Mouse (Mus musculus) kidney, adult 2 months (tissue): ENCODE measurements at regions not wholly inside any gene's neighbourhood (a gene's known extent, or its start where the extent isn't known, plus 50 kb on each side); places are given as distances from the start of the nearest gene placed in this dataset.

Source experiments
- DNase-seq: peaks from one replicate; pipeline ENCODE4 v3.0.0; 2021
- H3K27ac ChIP-seq: fragments of 200-500 bp; 2 replicates; pipeline ENCODE4 v1.5.1; 2012; ENCODE audit warnings: low read depth, low read length, control low read depth, inconsistent platforms; ENCODE audit not compliant: insufficient read depth
- H3K27me3 ChIP-seq: fragments of 200-500 bp; replicated peaks from 2 replicates; pipeline ENCODE4 v1.6.1; 2012; ENCODE audit warnings: mild to moderate bottlenecking, moderate library complexity, low read length, inconsistent platforms; ENCODE audit not compliant: control insufficient read depth, insufficient read depth
- H3K36me3 ChIP-seq: fragments of 200-500 bp; 2 replicates; pipeline ENCODE4 v1.6.1; 2012; ENCODE audit warnings: mild to moderate bottlenecking, moderate library complexity, low read length, inconsistent platforms; ENCODE audit not compliant: control insufficient read depth, insufficient read depth
- H3K4me1 ChIP-seq: fragments of 200-500 bp; 2 replicates; pipeline ENCODE4 v1.6.1; 2011; ENCODE audit warnings: low read length; ENCODE audit not compliant: control insufficient read depth, insufficient read depth
- H3K4me3 ChIP-seq: fragments of 200-500 bp; 2 replicates; pipeline ENCODE4 v1.5.1; 2011; ENCODE audit warnings: mild to moderate bottlenecking, low read depth, low read length, control low read depth; ENCODE audit not compliant: insufficient read depth
- CTCF ChIP-seq: fragments of 200-500 bp; conservative IDR thresholded peaks from 2 replicates; pipeline ENCODE4 v1.5.1; 2011; ENCODE audit warnings: low read depth, mild to moderate bottlenecking, control low read depth, low read length, moderate library complexity, mixed read lengths; ENCODE audit not compliant: insufficient read depth, insufficient read length
- POLR2A ChIP-seq: fragments of 200-500 bp; IDR thresholded peaks from one replicate; pipeline ENCODE4 v1.6.1; 2011; ENCODE audit warnings: low read depth, low read length, control low read depth
- WGBS: fragments of 180-500 bp; shearing (Covaris S2); methylation state at CpG from one replicate; pipeline ENCODE4 v1.1.7; 2018; 5-methylcytosine and 5-hydroxymethylcytosine counted together

- H3K27me3 ChIP-seq: no peaks in the 10 kb centered on the region
- no peaks in the 10 kb centered on the region for H3K36me3 ChIP-seq
- 84% methylated on average over 5 of the region's 5 CpGs for WGBS
- no peak for DNase-seq
- H3K4me1 ChIP-seq: no peaks in the 10 kb centered on the region
- TF ChIP-seq CTCF (no peak), POLR2A (no peak)
- no peak overlapping the region for H3K4me3 ChIP-seq
- no peak overlapping the region for H3K27ac ChIP-seq
Measured at GRCm38 (mm10) chr8:116344590-116345222, 160.1 kb upstream of the Dynlrb2 start.

GRCm38 (mm10) chr8:116343534-116343933, 161.2 kb upstream of the Dynlrb2 start:
- Histone ChIP-seq H3K4me3 (no peak overlapping the region), H3K4me1 (no peaks in the 10 kb centered on the region), H3K27me3 (no peaks in the 10 kb centered on the region), H3K27ac (no peak overlapping the region), H3K36me3 (no peaks in the 10 kb centered on the region)
- no peak for TF ChIP-seq POLR2A
- no peak for TF ChIP-seq CTCF
- DNase-seq: no peak
- WGBS: 76% methylated on average over 5 of the region's 5 CpGs

- H3K27ac ChIP-seq: no peak overlapping the region
- no peaks in the 10 kb centered on the region for H3K27me3 ChIP-seq
- DNase-seq: no peak
- 71% methylated on average over 3 of the region's 3 CpGs for WGBS
- no peak overlapping the region for H3K4me3 ChIP-seq
- no peaks in the 10 kb centered on the region for H3K36me3 ChIP-seq
- H3K4me1 ChIP-seq: no peaks in the 10 kb centered on the region
- TF ChIP-seq CTCF (no peak), POLR2A (no peak)
Measured at GRCm38 (mm10) chr8:116334772-116335171, 170.0 kb upstream of the Dynlrb2 start.

- TF ChIP-seq POLR2A (no peak), CTCF (no peak)
- WGBS: 76% methylated on average over 3 of the region's 3 CpGs
- Histone ChIP-seq H3K27ac (no peak overlapping the region), H3K27me3 (no peaks in the 10 kb centered on the region), H3K4me3 (no peak overlapping the region), H3K36me3 (no peaks in the 10 kb centered on the region), H3K4me1 (no peaks in the 10 kb centered on the region)
- DNase-seq: no peak
Measured at GRCm38 (mm10) chr8:116334101-116334500, 170.7 kb upstream of the Dynlrb2 start.

GRCm38 (mm10) chr8:116320014-116320680, 184.6 kb upstream of the Dynlrb2 start:
- Histone ChIP-seq H3K27me3 (no peaks in the 10 kb centered on the region), H3K4me3 (no peak overlapping the region), H3K36me3 (no peaks in the 10 kb centered on the region), H3K27ac (no peak overlapping the region), H3K4me1 (no peaks in the 10 kb centered on the region)
- TF ChIP-seq POLR2A (no peak), CTCF (no peak)
- DNase-seq: no peak
- WGBS: 49% methylated on average over 13 of the region's 13 CpGs

GRCm38 (mm10) chr8:116315410-116315809, 189.4 kb upstream of the Dynlrb2 start:
- H3K27me3 ChIP-seq: no peaks in the 10 kb centered on the region
- no peak for DNase-seq
- H3K4me1 ChIP-seq: no peaks in the 10 kb centered on the region
- H3K4me3 ChIP-seq: no peak overlapping the region
- H3K27ac ChIP-seq: no peak overlapping the region
- TF ChIP-seq CTCF (no peak), POLR2A (no peak)
- WGBS: 71% methylated on average over 5 of the region's 5 CpGs
- no peaks in the 10 kb centered on the region for H3K36me3 ChIP-seq

- 81% methylated on average over 12 of the region's 12 CpGs for WGBS
- no peaks in the 10 kb centered on the region for H3K4me1 ChIP-seq
Measured at GRCm38 (mm10) chr8:116314429-116315092, 190.2 kb upstream of the Dynlrb2 start.

More at GRCm38 (mm10) chr8:116314429-116315092, 190.2 kb upstream of the Dynlrb2 start:
- no peak for DNase-seq
- no peak for TF ChIP-seq POLR2A
- TF ChIP-seq CTCF: no peak
- Histone ChIP-seq H3K27ac (no peak overlapping the region), H3K36me3 (no peaks in the 10 kb centered on the region), H3K4me3 (no peak overlapping the region), H3K27me3 (no peaks in the 10 kb centered on the region)
